Mouse (Mus musculus) liver, embryonic 14.5 days (tissue): ENCODE results near the gene Frem1. TPM values are rescaled to one million over a fixed set of nuclear protein-coding genes. Genes with fewer than 3 reads are reported as not detected.

Experiments used
- ATAC-seq: fragments of 200-750 bp; cut with Nextera tagmentation; 2 replicates; pipeline ENCODE4 v1.8.0; 2017; ENCODE audit warnings: moderate number of reproducible peaks, mild to moderate bottlenecking, moderate library complexity; ENCODE audit not compliant: insufficient read depth
- DNase-seq, 3 experiments: peaks; one replicate each; pipeline ENCODE4 v3.0.0-alpha.2; 2012 to 2013; ENCODE audit warnings: low read depth in 3 of 3, low spot score in 3 of 3
- H3K27ac ChIP-seq: fragments of 300-500 bp; sonication (generic); 2 replicates; pipeline ENCODE4 v1.5.1; 2014; ENCODE audit warnings: moderate library complexity, mild to moderate bottlenecking, control low read depth, inconsistent platforms
- H3K27me3 ChIP-seq: fragments of 300-500 bp; sonication (generic); 2 replicates; pipeline ENCODE4 v1.6.1; 2014; ENCODE audit warnings: mild to moderate bottlenecking, low read length, moderate library complexity; ENCODE audit not compliant: control insufficient read depth, insufficient read depth
- H3K36me3 ChIP-seq: fragments of 300-500 bp; sonication (generic); replicated peaks from 2 replicates; pipeline ENCODE4 v1.6.1; 2014; ENCODE audit warnings: low read depth; ENCODE audit not compliant: control insufficient read depth, insufficient read depth
- H3K4me1 ChIP-seq, 2 experiments: fragments of 200-500 bp in 1 of 2; fragments of 300-500 bp in 1 of 2; sonication (generic) in 1 of 2; replicated peaks; 2 replicates each; pipeline ENCODE4 v1.6.1; 2012 to 2014; ENCODE audit warnings: antibody characterized with exemption in 1 of 2, inconsistent platforms in 1 of 2, low read length in 1 of 2; ENCODE audit not compliant: control insufficient read depth in 2 of 2, insufficient read depth in 2 of 2
- H3K4me2 ChIP-seq: fragments of 300-500 bp; sonication (generic); 2 replicates; pipeline ENCODE4 v1.6.1; 2014; ENCODE audit warnings: low read depth, mild to moderate bottlenecking, control low read depth, moderate library complexity
- H3K4me3 ChIP-seq, 2 experiments: fragments of 200-500 bp in 1 of 2; fragments of 300-500 bp in 1 of 2; sonication (generic) in 1 of 2; 2 replicates each; pipeline ENCODE4 v1.5.1; 2012 to 2014; ENCODE audit warnings: low read depth in 2 of 2, low read length in 2 of 2, mild to moderate bottlenecking in 2 of 2, control low read depth in 1 of 2, inconsistent platforms in 1 of 2, moderate library complexity in 1 of 2; ENCODE audit not compliant: insufficient read depth in 1 of 2
- H3K9ac ChIP-seq: fragments of 300-500 bp; sonication (generic); replicated peaks from 2 replicates; pipeline ENCODE4 v1.6.1; 2014; ENCODE audit warnings: mild to moderate bottlenecking, control low read depth, moderate library complexity
- H3K9me3 ChIP-seq: fragments of 300-500 bp; sonication (generic); 2 replicates; pipeline ENCODE4 v1.6.1; 2016; ENCODE audit warnings: low read length, mixed read lengths; ENCODE audit not compliant: control insufficient read depth
- CTCF ChIP-seq: IDR thresholded peaks from 2 replicates; pipeline ENCODE4 v1.5.1; 2016; ENCODE audit warnings: antibody characterized with exemption, low read depth, control low read depth
- EP300 ChIP-seq: IDR thresholded peaks from 2 replicates; pipeline ENCODE4 v1.6.1; 2016; ENCODE audit warnings: antibody characterized with exemption, low read depth
- WGBS: fragments of 180-500 bp; shearing (Covaris S2); extraction: QIAGEN DNeasy Blood & Tissue Kit; methylation state at CpG from one replicate; pipeline ENCODE4 v1.1.7; 2014; ENCODE audit not compliant: insufficient replicate concordance; 5-methylcytosine and 5-hydroxymethylcytosine counted together
- polyA plus RNA-seq, 2 experiments: library from polyadenylated mRNA; depleted of rRNA in 1 of 2; stranded (reverse) in 1 of 2; unstranded in 1 of 2; fragments of >200 nt; fragmentation: Nextera tagmentation in 1 of 2; extraction: Ambion mirVana in 1 of 2; gene quantifications; 2 replicates each; pipeline versions ENCODE4 v1.2.1 to v1.2.3; 2012 to 2014

Gene Frem1
- polyA plus RNA-seq, 2 experiments = 0.76 to 0.93 TPM

GRCm38 (mm10) chr4:82885535-82885913 is 166.6 kb downstream of the Frem1 start:
- no peak for DNase-seq

DNA sequence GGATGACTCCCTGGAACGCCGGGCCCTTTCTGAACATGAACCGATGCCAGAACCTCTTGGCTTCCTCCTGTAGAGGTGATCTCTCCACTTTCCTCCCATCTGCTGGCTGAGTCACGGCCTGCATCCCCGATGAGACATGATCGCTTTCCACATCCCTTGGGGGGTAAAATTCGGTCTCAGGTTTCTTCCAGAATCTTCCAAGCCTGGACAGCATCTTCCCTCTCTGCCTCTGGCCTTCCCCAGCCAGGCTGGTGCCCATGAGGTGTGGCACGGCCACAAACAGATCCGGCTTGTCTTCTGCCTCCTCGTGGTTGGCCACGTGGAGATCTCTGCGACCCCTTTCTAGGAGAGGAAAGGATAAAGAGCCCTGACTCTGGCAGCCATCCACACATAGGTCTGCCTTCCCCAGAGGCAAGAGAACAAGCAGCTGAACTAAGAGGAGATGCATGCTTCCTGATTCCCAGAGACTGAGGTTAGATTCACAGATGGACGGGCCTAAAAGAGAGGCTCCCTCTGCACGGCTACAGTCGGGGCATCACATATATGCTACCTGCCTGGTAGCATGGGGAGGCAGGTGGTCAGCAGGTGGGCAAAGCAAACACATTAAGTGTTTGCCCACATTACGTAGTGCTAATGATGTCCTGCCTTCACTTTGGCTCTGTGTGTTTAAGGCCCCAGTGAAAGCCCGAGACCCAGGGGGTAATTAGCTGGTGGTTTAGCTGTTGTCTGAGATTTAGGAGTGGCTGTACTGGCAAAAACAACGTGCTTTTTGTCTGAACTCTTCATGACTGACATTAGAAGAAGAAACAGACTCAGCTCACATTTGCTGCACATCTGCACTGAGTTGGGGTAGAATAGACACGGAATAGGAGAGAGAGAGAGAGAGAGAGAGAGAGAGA is 167.3 kb downstream of the Frem1 start, which contains the start of gene Cer1:
Gene Cer1, minus strand, starts transcription at position 513 of the 899 bp plus-strand sequence.
- H3K4me3 ChIP-seq = no peak within 1 kb of the TSS
- no peak within 1 kb of the TSS for H3K4me2 ChIP-seq
- H3K36me3 ChIP-seq = no peaks in the 10 kb centered on the region
- no peaks in the 10 kb centered on the region for H3K9me3 ChIP-seq
- TF ChIP-seq CTCF (no peak), EP300 (no peak)
- no peak within 1 kb of the TSS for H3K9ac ChIP-seq
- no peak for DNase-seq
- no peak within 1 kb of the TSS for H3K27ac ChIP-seq
- 62% methylated on average over 19 of the region's 19 CpGs for WGBS
- no peak for ATAC-seq
- H3K4me1 ChIP-seq = no peaks in the 10 kb centered on the region
- H3K27me3 ChIP-seq = no peaks in the 10 kb centered on the region

More at GRCm38 (mm10) chr4:82885535-82885913, 166.6 kb downstream of the Frem1 start:
- Histone ChIP-seq H3K4me2 (no peak overlapping the region), H3K4me1 (no peaks in the 10 kb centered on the region), H3K36me3 (no peaks in the 10 kb centered on the region), H3K4me3 (no peak overlapping the region), H3K27ac (no peak overlapping the region), H3K27me3 (no peaks in the 10 kb centered on the region), H3K9me3 (no peaks in the 10 kb centered on the region), H3K9ac (no peak overlapping the region)
- ATAC-seq = no peak
- 36% methylated on average over 1 of the region's 1 CpGs for WGBS
- TF ChIP-seq EP300 (no peak), CTCF (no peak)

DNA sequence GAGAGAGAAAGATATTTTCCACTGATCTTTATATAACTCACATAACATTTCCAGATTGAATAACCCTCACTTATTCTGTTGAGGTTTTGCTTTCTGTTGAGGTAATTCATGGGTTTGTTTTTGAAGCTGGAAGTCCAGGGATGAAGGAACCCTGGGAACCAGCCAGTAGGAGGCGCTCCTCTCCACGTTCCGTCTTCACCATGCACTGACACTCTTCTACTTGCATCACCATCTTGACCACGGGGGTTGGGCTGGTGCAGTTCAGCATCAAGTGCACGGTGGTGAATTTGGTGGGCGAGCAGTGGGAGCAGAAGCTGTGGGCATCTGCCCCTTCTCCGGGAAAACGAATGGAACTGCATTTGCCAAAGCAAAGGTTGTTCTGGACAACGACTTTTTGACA is 169.6 kb downstream of the Frem1 start:
- TF ChIP-seq EP300 (no peak), CTCF (peak; percentile 26)
- H3K4me1 ChIP-seq = no peaks in the 10 kb centered on the region
- H3K9ac ChIP-seq = no peak overlapping the region
- no peaks in the 10 kb centered on the region for H3K27me3 ChIP-seq
- H3K4me2 ChIP-seq = no peak overlapping the region
- H3K36me3 ChIP-seq = no peaks in the 10 kb centered on the region
- H3K9me3 ChIP-seq = no peaks in the 10 kb centered on the region
- DNase-seq (no peak), ATAC-seq (no peak)
- WGBS = 67% methylated on average over 9 of the region's 9 CpGs
- H3K4me3 ChIP-seq = no peak overlapping the region
- H3K27ac ChIP-seq = no peak overlapping the region

DNA sequence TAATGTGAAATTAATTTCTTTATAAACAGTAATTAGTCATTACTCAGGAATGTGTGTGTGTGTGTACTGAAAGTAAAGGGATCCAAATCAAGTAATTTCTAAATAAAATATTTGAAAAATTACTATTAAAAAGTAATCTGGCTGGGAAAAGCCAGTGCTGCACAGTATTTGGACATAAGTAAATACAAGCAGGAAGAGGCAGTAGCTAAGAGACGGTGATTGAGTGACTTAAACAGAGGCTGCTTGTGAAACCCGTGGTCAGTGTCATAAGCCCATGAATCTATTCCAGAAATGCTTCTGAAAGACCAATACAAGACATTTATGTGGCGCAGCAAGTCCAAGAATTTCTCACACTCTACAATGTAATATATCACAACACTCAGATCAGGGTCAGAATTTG is 170.8 kb downstream of the Frem1 start:
- Histone ChIP-seq H3K36me3 (no peaks in the 10 kb centered on the region), H3K27me3 (no peaks in the 10 kb centered on the region), H3K4me3 (no peak overlapping the region), H3K4me2 (no peak overlapping the region), H3K9ac (no peak overlapping the region), H3K9me3 (no peaks in the 10 kb centered on the region), H3K27ac (no peak overlapping the region), H3K4me1 (no peaks in the 10 kb centered on the region)
- WGBS = 63% methylated on average over 3 of the region's 3 CpGs
- DNase-seq (no peak), ATAC-seq (no peak)
- TF ChIP-seq CTCF = no peak
- TF ChIP-seq EP300 = no peak

GRCm38 (mm10) chr4:82880243-82880642 is 171.9 kb downstream of the Frem1 start:
- no peak overlapping the region for H3K4me2 ChIP-seq
- H3K4me3 ChIP-seq = no peak overlapping the region
- H3K4me1 ChIP-seq = no peaks in the 10 kb centered on the region
- DNase-seq = no peak
- TF ChIP-seq CTCF (no peak), EP300 (no peak)
- H3K27me3 ChIP-seq = no peaks in the 10 kb centered on the region
- 59% methylated on average over 2 of the region's 2 CpGs for WGBS
- no peak overlapping the region for H3K27ac ChIP-seq
- H3K9me3 ChIP-seq = no peaks in the 10 kb centered on the region
- no peak overlapping the region for H3K9ac ChIP-seq
- no peak for ATAC-seq
- H3K36me3 ChIP-seq = no peaks in the 10 kb centered on the region
